Mouse (Mus musculus) liver, adult 2 months (tissue): ENCODE results near the gene Tmem100.

ENCODE experiments used
- CTCF ChIP-seq: fragments of 200-500 bp; IDR thresholded peaks from 2 replicates; pipeline ENCODE4 v1.5.1; 2011; ENCODE audit warnings: low read depth, low read length, control low read depth
- POLR2A ChIP-seq: fragments of 200-500 bp; IDR thresholded peaks from 2 replicates; pipeline ENCODE4 v1.6.1; 2011; ENCODE audit warnings: low read length, control low read depth; ENCODE audit not compliant: insufficient read depth; ENCODE audit errors: extremely low read depth

DNA sequence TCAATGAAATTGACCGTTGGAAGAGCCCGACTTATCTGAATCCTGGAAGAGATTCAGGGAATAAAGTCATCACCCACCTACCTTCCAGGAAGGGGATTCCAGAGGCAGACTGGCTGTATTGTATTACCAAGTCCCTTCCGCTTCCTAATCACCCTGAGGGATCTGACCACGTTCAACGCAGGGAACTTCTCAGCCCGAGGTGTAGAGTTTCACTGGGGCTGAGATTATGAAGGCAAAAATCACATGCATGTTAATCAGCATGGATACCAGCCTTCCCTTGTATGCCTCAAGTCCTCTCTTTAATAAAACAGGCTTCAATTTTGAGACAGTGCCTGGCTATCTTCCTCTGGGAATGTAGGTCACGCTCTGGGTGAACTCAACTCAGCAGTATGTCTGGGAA, 14.9 kb upstream of the Tmem100 start:
- no peak for TF ChIP-seq POLR2A
- TF ChIP-seq CTCF = no peak
